Mouse (Mus musculus) ovary, adult 18-20 months (tissue): Measurements from ENCODE around the gene Slc44a4.
"Not testable (repeated sequence)": the region's sequence is repeated elsewhere in the genome, so short reads cannot be mapped to it uniquely, and the experiment has no call there.

Experiments used
- DNase-seq: peaks from one replicate; pipeline ENCODE4 v3.0.0; 2022; ENCODE audit warnings: low spot score, mixed read lengths

Slc44a4 gene

DNA sequence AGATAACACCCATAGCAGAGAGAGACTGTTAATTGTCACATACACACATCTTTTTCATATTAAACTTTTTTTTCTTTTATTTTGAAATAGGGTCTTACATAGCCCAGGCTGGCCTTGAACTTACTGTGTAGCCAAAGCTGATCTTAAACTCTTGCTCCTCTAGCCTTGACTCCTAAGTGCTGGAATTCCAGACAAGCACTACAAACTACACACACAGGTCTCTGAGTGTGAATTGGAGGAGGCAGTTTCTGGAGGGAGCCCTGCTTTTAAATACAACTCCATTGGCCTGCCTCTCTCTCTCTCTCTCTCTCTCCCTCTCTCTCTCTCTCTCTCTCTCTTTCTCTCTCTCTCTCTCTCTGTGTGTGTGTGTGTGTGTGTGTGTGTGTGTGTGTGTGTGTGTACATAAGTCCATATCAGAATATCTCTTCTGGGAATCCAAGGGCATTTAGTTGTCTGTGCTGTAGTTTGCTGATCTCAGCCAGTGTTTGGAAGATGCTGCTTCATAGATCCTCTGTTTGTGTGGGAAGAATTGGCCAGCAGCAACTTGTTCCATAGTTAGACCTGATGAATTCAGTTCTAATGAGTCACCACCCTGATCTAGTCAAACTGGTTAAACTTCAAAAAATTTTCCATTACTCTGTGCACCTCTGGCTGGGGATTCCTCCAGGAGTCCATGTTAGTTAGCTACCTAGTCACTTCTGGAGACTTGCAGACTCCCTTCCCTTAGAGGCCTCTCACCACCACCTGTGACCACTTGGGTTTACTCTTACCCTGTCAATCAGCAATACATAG is 46.6 kb downstream of the Slc44a4 start:
- DNase-seq = no peak

DNA sequence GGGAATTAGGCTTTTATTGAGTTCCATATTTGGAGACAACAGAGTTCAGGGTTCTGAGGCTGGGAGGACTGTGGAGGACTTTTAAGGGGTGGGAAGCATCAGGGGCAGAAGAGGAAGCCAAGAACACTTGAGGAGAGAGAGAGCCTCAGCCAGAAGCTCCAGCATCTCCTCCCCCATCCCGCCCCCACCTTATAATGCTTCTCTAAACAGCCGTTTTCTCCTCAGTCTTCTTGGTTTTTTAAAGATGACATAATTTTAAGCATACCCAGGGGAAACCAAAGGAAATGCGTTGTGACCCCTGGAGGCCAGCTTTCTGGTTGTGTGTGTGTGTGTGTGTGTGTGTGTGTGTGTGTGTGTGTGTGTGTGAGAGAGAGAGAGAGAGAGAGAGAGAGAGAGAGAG is 47.9 kb downstream of the Slc44a4 start:
- DNase-seq = no peak

DNA sequence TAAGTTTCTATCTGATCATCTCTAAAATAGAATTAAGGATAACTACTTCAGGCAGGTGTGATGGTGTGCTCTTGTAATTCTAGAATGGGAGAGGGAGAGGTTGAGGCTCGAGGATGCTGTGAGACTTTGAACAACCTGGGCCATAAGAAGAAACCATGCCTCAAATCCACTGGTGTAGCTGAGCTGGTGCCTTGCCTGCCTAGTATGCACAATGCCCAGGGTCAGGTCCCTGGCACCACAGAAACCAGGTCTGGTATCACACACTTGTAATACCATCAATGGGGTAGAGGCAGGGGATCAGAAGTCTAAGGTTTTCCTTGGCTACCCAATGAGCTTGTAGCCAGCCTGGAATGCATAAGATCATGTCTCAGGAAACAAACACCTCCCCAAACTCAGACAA is 48.6 kb downstream of the Slc44a4 start:
- no peak for DNase-seq

GRCm38 (mm10) chr17:34964640-34965049 is 50.4 kb downstream of the Slc44a4 start:
- DNase-seq = no peak

GRCm38 (mm10) chr17:34965627-34966026 is 51.4 kb downstream of the Slc44a4 start:
- no peak for DNase-seq

GRCm38 (mm10) chr17:34969822-34970221 is 55.6 kb downstream of the Slc44a4 start, which contains the start of gene Gm20481:
Gene Gm20481, plus strand, starts transcription at chr17:34969912.
- not testable (repeated sequence) for DNase-seq

DNA sequence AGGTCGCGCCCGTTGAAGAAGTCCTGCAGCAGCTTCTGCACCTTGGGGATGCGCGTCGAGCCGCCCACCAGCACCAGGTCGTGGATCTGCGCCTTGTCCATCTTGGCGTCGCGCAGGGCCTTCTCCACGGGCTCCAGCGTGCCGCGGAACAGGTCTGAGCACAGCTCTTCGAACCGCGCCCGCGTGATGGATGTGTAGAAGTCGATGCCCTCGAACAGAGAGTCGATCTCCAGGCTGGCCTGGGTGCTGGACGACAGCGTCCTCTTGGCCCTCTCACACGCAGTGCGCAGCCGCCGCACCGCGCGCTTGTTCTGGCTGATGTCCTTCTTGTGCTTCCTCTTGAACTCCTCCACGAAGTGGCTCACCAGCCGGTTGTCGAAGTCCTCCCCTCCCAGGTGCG is 56.6 kb downstream of the Slc44a4 start:
- not testable (repeated sequence) for DNase-seq

DNA sequence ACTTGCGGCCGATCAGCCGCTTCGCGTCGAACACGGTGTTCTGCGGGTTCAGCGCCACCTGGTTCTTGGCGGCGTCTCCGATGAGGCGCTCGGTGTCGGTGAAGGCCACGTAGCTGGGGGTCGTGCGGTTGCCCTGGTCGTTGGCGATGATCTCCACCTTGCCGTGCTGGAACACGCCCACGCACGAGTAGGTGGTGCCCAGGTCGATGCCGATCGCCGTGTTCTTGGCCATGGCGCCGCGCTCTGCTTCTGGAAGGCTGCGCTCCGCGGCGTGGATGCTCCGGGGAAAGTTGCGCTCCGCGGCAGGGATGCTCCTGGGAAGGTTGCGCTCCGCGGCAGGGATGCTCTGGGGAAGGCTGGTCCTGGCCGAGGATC is 57.4 kb downstream of the Slc44a4 start:
- DNase-seq = not testable (repeated sequence)

DNA sequence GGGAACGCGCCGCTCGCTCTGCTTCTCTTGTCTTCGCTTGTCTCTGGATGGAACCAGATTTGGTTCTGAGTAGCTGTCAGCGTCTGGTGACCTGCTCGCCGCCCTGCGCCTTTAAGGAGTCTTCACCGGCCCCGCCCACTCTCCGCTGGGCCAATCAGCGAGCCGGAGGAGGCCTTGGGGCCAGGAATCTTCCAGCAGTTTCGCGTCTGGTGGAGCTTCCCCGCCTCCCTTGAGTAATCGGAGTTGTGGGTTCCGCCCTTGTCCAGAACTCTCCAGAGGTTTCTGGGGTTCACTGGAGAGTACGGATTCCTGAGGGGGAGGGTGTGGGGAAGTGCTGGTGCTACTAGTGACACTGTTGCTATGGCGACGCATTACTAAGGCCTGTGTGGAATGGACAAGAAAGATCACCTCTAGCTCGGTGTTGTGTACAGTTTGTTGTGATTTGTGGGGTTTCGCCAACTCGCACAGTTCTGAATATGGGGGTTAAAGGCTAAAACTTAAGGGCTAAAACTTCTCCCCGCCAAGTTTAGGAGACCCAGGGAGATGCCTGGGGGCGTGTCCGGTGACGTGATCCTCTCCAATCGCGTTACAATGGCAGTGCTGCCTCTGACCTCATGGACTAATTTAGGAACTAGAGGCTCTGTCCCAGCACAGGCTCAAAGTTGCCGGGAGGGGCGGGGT is 57.9 kb downstream of the Slc44a4 start, which contains the start of the genes Hspa1a and Hspa1l:
Hspa1a (minus strand) TSS at position 88 of the 681 bp plus-strand sequence.
Hspa1l (plus strand) TSS at position 635 of the 681 bp plus-strand sequence.
- peak; percentile 75 for DNase-seq

- no peak for DNase-seq
These were observed 61.6 kb downstream of the Slc44a4 start for GRCm38 (mm10) chr17:34975581-34976492.

DNA sequence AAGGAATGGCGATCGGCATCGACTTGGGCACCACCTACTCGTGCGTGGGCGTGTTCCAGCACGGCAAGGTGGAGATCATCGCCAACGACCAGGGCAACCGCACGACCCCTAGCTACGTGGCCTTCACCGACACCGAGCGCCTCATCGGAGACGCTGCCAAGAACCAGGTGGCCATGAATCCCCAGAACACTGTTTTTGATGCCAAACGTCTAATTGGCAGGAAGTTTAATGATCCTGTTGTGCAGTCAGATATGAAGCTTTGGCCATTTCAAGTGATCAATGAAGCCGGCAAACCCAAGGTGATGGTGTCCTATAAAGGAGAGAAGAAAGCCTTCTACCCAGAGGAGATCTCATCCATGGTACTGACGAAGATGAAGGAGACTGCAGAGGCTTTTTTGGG is 62.7 kb downstream of the Slc44a4 start:
- no peak for DNase-seq

DNA sequence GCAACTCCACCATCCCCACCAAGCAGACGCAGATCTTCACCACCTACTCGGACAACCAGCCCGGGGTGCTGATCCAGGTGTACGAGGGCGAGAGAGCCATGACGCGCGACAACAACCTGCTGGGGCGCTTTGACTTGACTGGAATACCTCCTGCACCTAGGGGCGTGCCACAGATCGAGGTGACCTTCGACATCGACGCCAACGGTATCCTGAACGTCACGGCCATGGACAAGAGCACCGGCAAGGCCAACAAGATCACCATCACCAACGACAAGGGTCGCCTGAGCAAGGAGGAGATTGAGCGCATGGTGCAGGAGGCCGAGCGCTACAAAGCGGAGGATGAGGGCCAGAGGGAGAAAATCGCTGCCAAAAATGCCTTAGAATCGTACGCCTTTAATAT is 64.0 kb downstream of the Slc44a4 start:
- no peak for DNase-seq

- DNase-seq = no peak
These were observed 65.4 kb downstream of the Slc44a4 start for GRCm38 (mm10) chr17:34979631-34980030.
